Mouse (Mus musculus): ENCODE data around the gene Fbxw8.

Gene Fbxw8

GRCm38 (mm10) chr5:118044907-118045306 lies 110.4 kb downstream of the Fbxw8 start:
- peak; percentile 76 for DNase-seq (ENCODE audit: low spot score)

GRCm38 (mm10) chr5:118043761-118044160 lies 111.5 kb downstream of the Fbxw8 start:
- DNase-seq (ENCODE audit: low spot score): no peak

- DNase-seq (ENCODE audit: low spot score): no peak
Measured at GRCm38 (mm10) chr5:118042599-118042998, 112.7 kb downstream of the Fbxw8 start.

- DNase-seq (ENCODE audit: low spot score): no peak
Measured at GRCm38 (mm10) chr5:118039241-118039668, 116.0 kb downstream of the Fbxw8 start.

GRCm38 (mm10) chr5:118037798-118038484 lies 117.3 kb downstream of the Fbxw8 start:
- DNase-seq (ENCODE audit: low spot score): no peak

- no peak for DNase-seq (ENCODE audit: low spot score)
Measured at GRCm38 (mm10) chr5:118036888-118037797, 118.1 kb downstream of the Fbxw8 start.

- DNase-seq (ENCODE audit: low spot score): no peak
Measured at GRCm38 (mm10) chr5:118035786-118036185, 119.5 kb downstream of the Fbxw8 start.

GRCm38 (mm10) chr5:118034632-118035031 lies 120.6 kb downstream of the Fbxw8 start:
- DNase-seq (ENCODE audit: low spot score): no peak

GRCm38 (mm10) chr5:118033740-118034139 lies 121.5 kb downstream of the Fbxw8 start:
- DNase-seq (ENCODE audit: low spot score): no peak

- no peak for DNase-seq (ENCODE audit: low spot score)
Measured at GRCm38 (mm10) chr5:118033328-118033727, 121.9 kb downstream of the Fbxw8 start.

- DNase-seq (ENCODE audit: low spot score): no peak
Measured at GRCm38 (mm10) chr5:118031508-118031907, 123.8 kb downstream of the Fbxw8 start.

GRCm38 (mm10) chr5:118031059-118031458 lies 124.2 kb downstream of the Fbxw8 start:
- no peak for DNase-seq (ENCODE audit: low spot score)

GRCm38 (mm10) chr5:118030022-118030675 lies 125.1 kb downstream of the Fbxw8 start:
- DNase-seq (ENCODE audit: low spot score): no peak

- DNase-seq (ENCODE audit: low spot score): peak; percentile 79
Measured at GRCm38 (mm10) chr5:118029420-118029819, 125.8 kb downstream of the Fbxw8 start.

- DNase-seq (ENCODE audit: low spot score): no peak
Measured at GRCm38 (mm10) chr5:118029035-118029408, 126.2 kb downstream of the Fbxw8 start.

- no peak for DNase-seq (ENCODE audit: low spot score)
Measured at GRCm38 (mm10) chr5:118028191-118029034, 126.9 kb downstream of the Fbxw8 start.

GRCm38 (mm10) chr5:118027698-118028190 lies 127.5 kb downstream of the Fbxw8 start, which contains the start of gene Tesc:
Gene Tesc, plus strand, starts transcription at chr5:118027743.
- no peak for DNase-seq (ENCODE audit: low spot score)

- DNase-seq (ENCODE audit: low spot score): no peak
Measured at GRCm38 (mm10) chr5:118027101-118027697, 128.1 kb downstream of the Fbxw8 start.

- no peak for DNase-seq (ENCODE audit: low spot score)
Measured at GRCm38 (mm10) chr5:118026343-118026742, 128.9 kb downstream of the Fbxw8 start.

- DNase-seq (ENCODE audit: low spot score): no peak
Measured at GRCm38 (mm10) chr5:118025880-118026279, 129.4 kb downstream of the Fbxw8 start.

- DNase-seq (ENCODE audit: low spot score): no peak
Measured at GRCm38 (mm10) chr5:118023053-118023452, 132.2 kb downstream of the Fbxw8 start.
